Mouse (Mus musculus) ES-Bruce4 (cell line): Measurements from ENCODE around the gene Osmr.

ENCODE experiments used
- CTCF ChIP-seq: IDR thresholded peaks from one replicate; pipeline ENCODE4 v1.8.1; 2011; ENCODE audit warnings: low read depth, low read length
- POLR2A ChIP-seq: IDR thresholded peaks from one replicate; pipeline ENCODE4 v1.8.1; 2011; ENCODE audit warnings: low read length; ENCODE audit not compliant: insufficient read depth

- TF ChIP-seq CTCF (no peak), POLR2A (no peak)
These were observed 34.6 kb downstream of the Osmr start for GRCm38 (mm10) chr15:6840199-6840598.
